Mouse (Mus musculus) heart, postnatal 14 days (tissue): ENCODE measurements around the gene Adk. TPM values are rescaled to one million over a fixed set of nuclear protein-coding genes. Genes with fewer than 3 reads are reported as not detected.

ENCODE experiments used
- DNase-seq, 2 experiments: peaks; one replicate each; pipeline ENCODE4 v3.0.0; 2021 to 2022
- intact Hi-C: fragments of 180-260 bp; cut with DNase I; formaldehyde crosslinking; loops from one replicate; pipeline ENCODE4 v1.15.1; 2025
- total RNA-seq, 2 experiments: library from RNA; stranded (reverse); gene quantifications; 2 replicates each; pipeline ENCODE4 v1.2.3; 2021

Gene Adk
- total RNA-seq, 2 experiments from 2014 or later, result 186 to 196 TPM

DNA sequence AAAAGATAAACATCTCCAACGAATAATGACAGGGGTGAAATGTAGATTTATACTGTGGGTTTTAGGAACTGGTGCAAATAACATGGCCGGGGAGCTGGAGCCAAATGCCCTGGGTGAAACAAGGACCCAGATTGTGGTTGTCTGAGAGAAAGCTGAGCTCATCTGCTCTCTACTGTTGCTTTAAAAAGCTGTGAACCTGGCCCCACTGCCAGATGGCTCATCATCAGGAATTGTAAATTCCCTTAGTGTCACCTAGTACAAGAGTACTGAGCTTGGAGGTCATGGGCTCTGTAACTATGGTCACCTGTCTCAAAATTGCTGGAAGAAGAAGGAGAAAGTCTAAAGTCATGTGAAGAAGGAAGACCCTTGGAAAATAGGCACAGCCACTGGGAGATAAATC is 6.6 kb downstream of the Adk start:
- intact Hi-C loops, result no loop called here
- DNase-seq, result peak in 1 of 2 experiments; percentile 48

DNA sequence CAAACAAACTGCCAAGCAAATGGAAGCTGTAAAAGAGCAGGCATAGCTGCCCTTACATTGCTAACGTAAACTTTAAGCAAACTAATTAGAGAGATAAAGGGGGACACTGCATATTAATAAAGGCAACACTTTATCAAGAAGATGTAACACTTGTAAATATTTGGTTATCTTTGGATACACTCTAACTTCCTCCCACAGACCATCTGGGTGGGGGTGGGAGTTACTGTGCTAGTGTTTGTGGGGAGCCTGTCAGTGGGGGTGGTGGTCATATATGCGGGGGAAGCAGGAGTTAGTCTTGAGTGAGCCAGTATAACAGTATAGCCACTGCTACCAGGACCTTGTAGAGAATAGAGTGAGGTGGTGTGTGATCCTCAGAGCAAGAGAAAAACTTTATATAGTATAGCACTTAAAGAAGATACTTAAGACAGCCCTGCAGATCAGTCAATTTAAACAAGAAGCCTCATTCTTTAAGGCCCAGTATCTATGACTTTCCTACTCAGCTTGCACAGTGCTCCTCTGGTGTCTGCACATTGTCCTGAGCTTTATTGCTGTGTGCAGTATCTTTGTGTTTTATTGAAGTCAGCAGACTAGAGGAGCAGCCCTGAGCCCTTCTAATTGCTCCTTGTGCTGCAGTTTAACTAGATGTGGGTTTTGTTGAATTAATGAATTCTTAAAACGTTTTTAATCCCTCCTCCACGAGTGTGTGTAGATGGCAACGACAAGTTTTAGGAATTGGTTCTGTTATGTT is 10.6 kb downstream of the Adk start:
- DNase-seq, result no peak
- intact Hi-C loops, result no loop called here

DNA sequence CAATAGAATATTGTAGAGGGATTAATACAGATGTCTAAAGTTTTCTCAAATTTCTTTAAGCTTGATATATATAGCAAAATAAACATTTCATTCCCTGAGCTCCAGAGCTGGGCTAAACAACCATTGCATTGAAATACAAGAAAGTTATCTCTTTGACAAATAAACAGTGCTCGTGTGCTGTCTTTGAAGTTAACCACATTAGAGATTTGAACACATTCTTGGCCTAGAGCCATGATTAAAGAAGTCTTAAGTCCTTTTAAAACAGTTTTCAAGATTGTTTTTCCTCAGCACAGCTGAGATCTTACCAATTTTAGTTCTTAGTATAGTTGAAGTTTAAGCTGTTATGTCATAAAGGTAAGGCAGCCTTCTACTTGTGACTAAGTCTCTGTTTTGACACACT is 11.9 kb downstream of the Adk start:
- intact Hi-C loops, result no loop called here
- DNase-seq, result no peak

GRCm38 (mm10) chr14:21065490-21066162 is 13.3 kb downstream of the Adk start:
- intact Hi-C loops, result no loop called here
- DNase-seq, result no peak

DNA sequence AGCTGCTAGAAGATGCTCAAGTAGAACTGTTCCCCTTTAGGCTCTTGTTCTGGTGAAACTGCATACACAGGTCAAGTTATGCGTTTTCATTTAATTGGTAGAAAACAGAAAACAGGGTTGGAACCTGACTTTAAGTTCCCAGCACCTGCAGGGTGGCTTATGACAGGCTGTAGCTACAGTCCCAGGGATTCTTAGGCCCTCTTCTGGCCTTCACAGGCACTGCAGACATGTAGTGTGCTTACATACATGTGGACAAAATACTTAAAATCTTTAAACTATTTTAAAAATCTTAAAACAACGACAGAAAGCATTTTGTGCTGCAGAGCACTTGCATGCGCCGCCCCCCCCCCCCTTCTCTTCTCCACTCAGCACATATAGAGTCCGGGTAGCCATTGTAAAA is 17.2 kb downstream of the Adk start:
- intact Hi-C loops, result no loop called here
- no peak for DNase-seq

GRCm38 (mm10) chr14:21073981-21074380 is 21.6 kb downstream of the Adk start:
- no peak for DNase-seq
- intact Hi-C loops, result no loop called here

GRCm38 (mm10) chr14:21074398-21075320 is 22.3 kb downstream of the Adk start:
- DNase-seq, result no peak
- intact Hi-C loops, result loop anchor here (5.0 kb wide), 1 partner anchor 38 kb away; no protein-coding TSS in a partner anchor

DNA sequence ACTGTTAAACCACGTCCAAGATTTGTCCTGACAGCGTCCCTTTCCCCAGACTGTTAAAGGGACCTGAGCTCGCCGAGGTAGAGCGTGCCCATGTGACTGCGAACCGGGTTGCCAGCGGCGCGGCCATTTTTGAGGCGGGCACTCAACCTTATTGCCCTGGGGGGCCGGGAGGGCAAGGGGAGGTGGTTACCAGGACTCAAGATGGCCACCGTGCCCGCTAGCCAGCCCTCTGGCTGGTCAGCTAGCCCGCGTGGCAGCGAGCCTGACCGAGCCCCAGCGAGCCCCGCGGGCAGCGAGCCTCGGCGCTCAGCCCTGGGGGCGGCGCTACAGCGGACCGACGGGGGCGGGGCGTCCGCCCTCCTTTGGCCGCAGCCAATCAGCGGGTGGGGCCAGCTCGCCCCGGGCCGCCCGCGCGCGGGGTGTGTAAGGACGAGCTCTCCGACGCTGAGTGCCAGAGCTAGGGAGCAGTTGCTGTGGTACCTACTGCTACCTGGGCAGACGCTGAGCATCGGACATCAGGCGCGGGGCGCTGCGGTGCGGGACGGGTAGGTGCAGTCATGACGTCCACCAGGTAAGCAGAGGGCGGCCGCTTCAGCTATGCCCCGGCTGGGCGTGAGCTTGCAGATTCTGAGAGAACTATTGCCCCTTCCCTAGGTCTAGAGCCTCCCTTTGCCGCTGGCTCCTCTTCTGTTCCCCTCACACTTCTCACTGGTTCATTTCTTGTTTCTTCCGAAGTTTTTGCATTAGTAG is 23.6 kb downstream of the Adk start:
- intact Hi-C loops, result loop anchor here (5.0 kb wide), 1 partner anchor 36 kb away; no protein-coding TSS in a partner anchor

GRCm38 (mm10) chr14:21076501-21077194 is 24.3 kb downstream of the Adk start:
- intact Hi-C loops, result loop anchor here (5.0 kb wide), 1 partner anchor 36 kb away; no protein-coding TSS in a partner anchor

More for the DNA sequence above, 23.6 kb downstream of the Adk start:
- peak; percentile 96 for DNase-seq

GRCm38 (mm10) chr14:21077939-21078338 is 25.6 kb downstream of the Adk start:
- intact Hi-C loops, result loop anchor here (5.0 kb wide), 1 partner anchor 34 kb away; no protein-coding TSS in a partner anchor
- no peak for DNase-seq

More at GRCm38 (mm10) chr14:21076501-21077194, 24.3 kb downstream of the Adk start:
- DNase-seq, result peak in 1 of 2 experiments; percentile 19

DNA sequence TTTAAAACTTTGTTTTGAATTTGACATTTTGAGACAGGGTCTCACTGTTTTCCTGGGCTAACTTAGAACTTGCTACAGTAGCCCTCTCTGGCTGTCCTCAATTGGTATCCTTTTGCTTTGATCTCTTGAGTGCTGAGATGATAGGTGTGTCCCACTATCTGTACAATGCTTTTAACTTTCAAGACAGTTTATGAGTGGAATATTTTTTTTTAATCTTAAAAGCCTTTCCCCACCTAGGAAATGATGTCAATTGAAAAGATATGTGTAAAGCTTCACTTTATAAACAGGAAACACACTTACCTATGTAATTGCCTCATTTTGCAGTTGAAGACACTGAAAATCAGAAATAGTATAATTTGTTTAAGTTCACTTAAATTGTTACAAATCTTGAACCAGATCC is 26.1 kb downstream of the Adk start:
- intact Hi-C loops, result loop anchor here (5.0 kb wide), 1 partner anchor 34 kb away; no protein-coding TSS in a partner anchor
- no peak for DNase-seq

GRCm38 (mm10) chr14:21082823-21083222 is 30.4 kb downstream of the Adk start:
- DNase-seq, result no peak
- intact Hi-C loops, result no loop called here

DNA sequence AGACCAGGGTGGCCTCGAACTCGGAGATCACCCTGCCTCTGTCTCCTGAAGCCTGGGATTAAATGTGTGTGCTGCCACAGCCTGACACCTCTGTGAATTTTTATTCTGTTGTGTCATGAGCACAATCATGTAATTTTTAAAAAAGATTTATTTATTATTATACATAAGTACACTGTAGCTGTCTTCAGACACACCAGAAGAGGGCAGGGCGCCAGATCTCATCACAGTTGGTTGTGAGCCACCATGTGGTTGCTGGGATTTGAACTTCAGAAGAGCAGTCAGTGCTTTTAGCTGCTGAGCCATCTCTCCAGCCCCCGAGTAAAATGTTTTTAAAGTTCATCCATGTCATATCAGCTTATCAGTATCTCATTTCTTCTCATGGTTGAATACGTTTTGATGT is 33.3 kb downstream of the Adk start:
- DNase-seq, result no peak
- intact Hi-C loops, result no loop called here

DNA sequence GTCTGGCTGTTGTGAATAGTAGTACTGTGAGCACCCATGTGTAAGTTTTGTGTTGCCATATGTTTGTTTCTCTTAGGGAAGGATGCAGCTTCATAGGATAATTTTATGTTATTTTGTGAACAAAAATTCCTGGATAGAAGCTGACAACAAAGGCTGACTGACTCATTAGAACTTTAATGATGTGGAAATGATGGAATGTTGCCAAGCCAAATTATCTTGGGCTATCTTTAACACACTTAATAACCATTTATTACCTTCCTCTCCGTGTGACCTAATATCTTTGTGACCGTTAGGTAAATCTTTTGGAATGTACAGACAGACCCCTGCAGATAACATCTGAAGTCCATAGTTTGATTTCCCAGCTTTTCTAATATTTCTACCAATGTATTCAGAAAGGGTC is 33.7 kb downstream of the Adk start:
- intact Hi-C loops, result no loop called here
- DNase-seq, result no peak

DNA sequence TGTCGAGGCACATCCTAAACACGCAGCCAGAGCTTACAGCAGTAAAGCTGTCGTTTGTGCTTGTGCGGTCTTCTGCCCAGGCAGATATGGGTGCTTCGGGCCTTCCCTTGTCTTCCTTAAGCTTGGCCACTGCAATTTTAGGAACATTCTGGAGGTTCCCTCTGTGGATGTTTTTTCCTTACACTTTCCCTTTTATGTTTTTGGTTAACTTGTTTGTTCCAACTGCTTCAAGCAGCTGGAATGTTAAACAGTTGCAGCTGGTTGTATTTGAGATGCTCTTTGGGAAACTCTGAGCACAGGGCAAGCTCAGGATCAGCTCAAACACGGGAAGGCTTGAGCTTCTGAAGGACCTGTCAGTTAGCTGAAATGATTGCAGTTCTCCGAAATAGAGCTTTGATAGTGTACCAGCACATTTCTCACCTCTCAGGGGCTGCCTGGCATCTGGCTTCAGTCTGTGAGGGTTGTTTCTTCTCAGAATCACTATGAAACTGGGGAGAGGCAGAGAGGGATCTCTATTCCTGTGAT is 34.5 kb downstream of the Adk start:
- DNase-seq, result no peak

GRCm38 (mm10) chr14:21087390-21088060 is 35.2 kb downstream of the Adk start:
- DNase-seq, result no peak
- intact Hi-C loops, result no loop called here

More for the DNA sequence above, 34.5 kb downstream of the Adk start:
- intact Hi-C loops, result no loop called here

GRCm38 (mm10) chr14:21088731-21089130 is 36.4 kb downstream of the Adk start:
- intact Hi-C loops, result no loop called here
- no peak for DNase-seq

DNA sequence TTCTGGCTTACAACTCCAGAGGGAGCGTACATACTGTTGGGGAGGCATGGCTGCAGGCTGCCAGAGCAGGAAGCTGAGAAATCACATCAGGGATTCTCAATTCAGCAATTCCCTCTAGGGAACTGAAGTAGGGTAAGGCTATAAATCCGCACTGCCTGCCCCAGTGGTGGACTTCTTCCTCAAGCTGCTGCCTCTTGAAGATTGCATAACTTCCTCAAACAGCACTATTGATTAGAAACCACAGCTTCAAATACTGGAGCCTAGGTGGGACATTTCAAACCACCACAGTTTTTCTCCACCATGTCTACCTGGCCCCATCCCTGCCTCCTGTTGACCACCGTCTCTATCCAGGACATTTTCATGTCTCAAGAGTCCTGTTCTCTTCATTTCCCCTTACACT is 38.0 kb downstream of the Adk start:
- DNase-seq, result no peak
- intact Hi-C loops, result no loop called here
